Mouse (Mus musculus) neural tube, embryonic 11.5 days (tissue): Measurements from ENCODE around the gene Slc44a3. TPM values are rescaled to one million over a fixed set of nuclear protein-coding genes. Genes with fewer than 3 reads are reported as not detected.
A peak's percentile ranks its signal among the peaks of the same experiment; 100 is the strongest.

ENCODE experiments used
- ATAC-seq: fragments of 200-750 bp; cut with Nextera tagmentation; 2 replicates; pipeline ENCODE4 v1.8.0; 2017; ENCODE audit warnings: moderate number of reproducible peaks, mild to moderate bottlenecking, moderate TSS enrichment, moderate library complexity; ENCODE audit not compliant: insufficient read depth, low FRiP score, low TSS enrichment
- DNase-seq: peaks from one replicate; pipeline ENCODE4 v3.0.0-alpha.2; 2015; ENCODE audit warnings: low spot score
- H3K27ac ChIP-seq: fragments of 300-500 bp; sonication (generic); 2 replicates; pipeline ENCODE4 v1.5.1; 2014; ENCODE audit warnings: low read depth, mild to moderate bottlenecking, low read length
- H3K27me3 ChIP-seq: fragments of 300-500 bp; sonication (generic); 2 replicates; pipeline ENCODE4 v1.6.1; 2014; ENCODE audit warnings: mild to moderate bottlenecking, low read length, mixed read lengths; ENCODE audit not compliant: control insufficient read depth, insufficient read depth
- H3K36me3 ChIP-seq: fragments of 300-500 bp; sonication (generic); 2 replicates; pipeline ENCODE4 v1.6.1; 2014; ENCODE audit warnings: mild to moderate bottlenecking, low read length, moderate library complexity, mixed read lengths; ENCODE audit not compliant: control insufficient read depth, insufficient read depth
- H3K4me1 ChIP-seq: fragments of 300-500 bp; sonication (generic); 2 replicates; pipeline ENCODE4 v1.6.1; 2014; ENCODE audit warnings: low read length, mixed read lengths; ENCODE audit not compliant: control insufficient read depth, insufficient read depth
- H3K4me2 ChIP-seq: fragments of 300-500 bp; sonication (generic); 2 replicates; pipeline ENCODE4 v1.6.1; 2014; ENCODE audit warnings: low read depth, mild to moderate bottlenecking, moderate library complexity
- H3K4me3 ChIP-seq: fragments of 300-500 bp; sonication (generic); 2 replicates; pipeline ENCODE4 v1.5.1; 2014; ENCODE audit warnings: low read depth, low read length
- H3K9ac ChIP-seq: fragments of 300-500 bp; sonication (generic); 2 replicates; pipeline ENCODE4 v1.6.1; 2014; ENCODE audit warnings: mild to moderate bottlenecking, low read length
- H3K9me3 ChIP-seq: fragments of 300-500 bp; sonication (generic); 2 replicates; pipeline ENCODE4 v1.6.1; 2016; ENCODE audit warnings: low read length; ENCODE audit not compliant: control insufficient read depth
- WGBS: fragments of 180-500 bp; shearing (Covaris S2); extraction: QIAGEN DNeasy Blood & Tissue Kit; methylation state at CpG from one replicate; pipeline ENCODE4 v1.1.7; 2014; 5-methylcytosine and 5-hydroxymethylcytosine counted together
- polyA plus RNA-seq: library from polyadenylated mRNA; unstranded; fragments of >200 nt; fragmentation: Nextera tagmentation; extraction: Ambion mirVana; gene quantifications from 2 replicates; pipeline ENCODE4 v1.2.1, GENCODE M21; 2014

The Slc44a3 gene
- polyA plus RNA-seq, 1 experiment from 2014 or later: 0.31 TPM

DNA sequence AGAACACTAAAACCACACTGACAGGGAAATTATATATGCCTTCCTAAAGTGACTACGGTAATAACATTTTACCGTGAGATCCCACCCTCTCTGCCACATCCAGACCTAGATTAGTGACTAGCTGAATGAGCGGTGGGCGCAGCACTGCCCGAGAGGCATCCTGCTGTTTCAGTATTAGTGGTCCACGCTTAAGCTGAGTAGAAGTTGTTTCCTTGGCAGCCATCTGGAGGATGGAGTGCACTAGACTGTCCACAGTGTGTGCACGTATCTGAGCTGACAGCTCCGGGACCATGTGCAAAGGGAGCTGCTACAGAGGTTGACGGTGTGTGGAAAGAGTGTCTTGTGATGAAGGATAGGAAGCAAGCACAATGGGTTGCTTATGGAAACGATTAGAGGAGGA lies 66.4 kb downstream of the Slc44a3 start:
- 72% methylated on average over 10 of the region's 10 CpGs for WGBS
- H3K9ac ChIP-seq: no peak overlapping the region
- no peak overlapping the region for H3K4me3 ChIP-seq
- no peaks in the 10 kb centered on the region for H3K9me3 ChIP-seq
- ATAC-seq (peak; percentile 38), DNase-seq (no peak)
- H3K27ac ChIP-seq: no peak overlapping the region
- H3K36me3 ChIP-seq: no peaks in the 10 kb centered on the region
- no peaks in the 10 kb centered on the region for H3K27me3 ChIP-seq
- peaks cover 3% of the 10 kb centered on the region; the same call in 1 of the 2 replicates for H3K4me1 ChIP-seq
- no peak overlapping the region for H3K4me2 ChIP-seq

GRCm38 (mm10) chr3:121464733-121465305 lies 67.4 kb downstream of the Slc44a3 start:
- Histone ChIP-seq H3K9me3 (no peaks in the 10 kb centered on the region), H3K4me1 (peaks cover 3% of the 10 kb centered on the region; the same call in 1 of the 2 replicates), H3K36me3 (no peaks in the 10 kb centered on the region), H3K27me3 (no peaks in the 10 kb centered on the region), H3K9ac (no peak overlapping the region), H3K4me2 (no peak overlapping the region), H3K4me3 (no peak overlapping the region), H3K27ac (peak overlapping the region; percentile 60)
- ATAC-seq (no peak), DNase-seq (no peak)
- 45% methylated on average over 7 of the region's 7 CpGs for WGBS

DNA sequence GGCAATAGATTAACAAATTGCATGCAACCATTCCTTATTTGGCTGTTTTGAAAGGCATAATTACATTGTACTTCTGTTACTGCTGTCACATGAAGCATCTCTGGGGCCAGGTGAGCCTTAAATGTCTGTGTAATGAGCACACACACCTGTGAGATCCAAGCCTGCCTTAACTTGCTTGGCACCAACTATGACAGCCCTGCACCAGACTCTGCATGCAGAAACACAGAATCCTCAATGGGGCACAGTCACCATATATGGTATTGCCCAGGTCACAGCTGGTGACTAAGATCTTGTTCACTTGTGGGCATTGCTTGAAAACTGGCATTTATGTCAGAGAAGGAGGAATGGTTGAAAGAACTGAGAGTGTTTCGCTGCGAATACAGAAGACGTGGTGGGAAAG lies 69.4 kb downstream of the Slc44a3 start:
- 88% methylated on average over 3 of the region's 3 CpGs for WGBS
- Histone ChIP-seq H3K9me3 (no peaks in the 10 kb centered on the region), H3K36me3 (no peaks in the 10 kb centered on the region; the same call in 1 of the 2 replicates), H3K4me3 (no peak overlapping the region), H3K4me2 (no peak overlapping the region), H3K4me1 (no peaks in the 10 kb centered on the region), H3K27ac (no peak overlapping the region), H3K27me3 (no peaks in the 10 kb centered on the region), H3K9ac (no peak overlapping the region)
- no peak for ATAC-seq
- DNase-seq: no peak

GRCm38 (mm10) chr3:121461477-121461876 lies 70.7 kb downstream of the Slc44a3 start:
- no peaks in the 10 kb centered on the region for H3K27me3 ChIP-seq
- no peak overlapping the region for H3K4me3 ChIP-seq
- DNase-seq (no peak), ATAC-seq (no peak)
- no peaks in the 10 kb centered on the region for H3K9me3 ChIP-seq
- no peak overlapping the region for H3K4me2 ChIP-seq
- 95% methylated on average over 13 of the region's 13 CpGs for WGBS
- no peak overlapping the region for H3K27ac ChIP-seq
- no peaks in the 10 kb centered on the region for H3K4me1 ChIP-seq
- no peak overlapping the region for H3K9ac ChIP-seq
- H3K36me3 ChIP-seq: peaks cover 4% of the 10 kb centered on the region; the same call in 1 of the 2 replicates

DNA sequence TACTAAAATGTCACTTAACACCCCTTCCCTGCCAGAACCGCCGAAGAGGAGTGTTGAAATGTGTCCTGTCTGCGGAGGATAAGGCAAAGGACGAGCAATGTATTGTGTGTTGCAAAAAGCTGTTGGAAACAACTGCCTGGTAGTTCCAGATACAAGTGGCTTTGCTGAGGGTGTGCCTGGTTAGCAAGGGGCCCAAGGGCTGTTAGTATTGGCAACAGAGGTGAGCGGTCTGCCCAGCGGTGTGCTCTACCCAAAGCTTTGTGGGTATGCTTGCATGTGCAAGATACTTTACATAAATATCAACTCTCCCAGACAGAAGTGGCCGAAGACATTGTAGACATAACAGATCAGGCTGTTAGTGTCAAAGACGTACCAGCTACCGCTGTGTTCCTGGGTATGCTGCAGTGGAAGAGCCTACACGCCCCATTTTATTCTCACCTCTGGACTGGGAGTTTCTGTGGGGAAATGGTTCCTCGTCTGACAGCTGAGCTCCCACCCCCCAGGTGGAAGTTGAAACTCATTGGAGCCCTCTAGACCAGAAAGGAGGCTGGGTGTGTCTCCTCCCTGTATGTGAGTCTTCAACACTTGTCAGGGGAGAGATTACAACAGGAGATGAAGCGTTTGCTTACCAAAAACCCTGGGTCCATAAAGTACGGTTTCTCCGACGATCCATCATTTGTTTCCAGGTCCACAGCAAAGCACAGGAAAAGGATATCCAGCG lies 71.6 kb downstream of the Slc44a3 start:
- no peak overlapping the region for H3K4me2 ChIP-seq
- no peaks in the 10 kb centered on the region for H3K9me3 ChIP-seq
- no peak overlapping the region for H3K27ac ChIP-seq
- H3K4me3 ChIP-seq: no peak overlapping the region
- DNase-seq (no peak), ATAC-seq (no peak)
- H3K4me1 ChIP-seq: no peaks in the 10 kb centered on the region
- H3K9ac ChIP-seq: no peak overlapping the region
- peaks cover 12% of the 10 kb centered on the region for H3K36me3 ChIP-seq
- 89% methylated on average over 16 of the region's 16 CpGs for WGBS
- no peaks in the 10 kb centered on the region for H3K27me3 ChIP-seq

DNA sequence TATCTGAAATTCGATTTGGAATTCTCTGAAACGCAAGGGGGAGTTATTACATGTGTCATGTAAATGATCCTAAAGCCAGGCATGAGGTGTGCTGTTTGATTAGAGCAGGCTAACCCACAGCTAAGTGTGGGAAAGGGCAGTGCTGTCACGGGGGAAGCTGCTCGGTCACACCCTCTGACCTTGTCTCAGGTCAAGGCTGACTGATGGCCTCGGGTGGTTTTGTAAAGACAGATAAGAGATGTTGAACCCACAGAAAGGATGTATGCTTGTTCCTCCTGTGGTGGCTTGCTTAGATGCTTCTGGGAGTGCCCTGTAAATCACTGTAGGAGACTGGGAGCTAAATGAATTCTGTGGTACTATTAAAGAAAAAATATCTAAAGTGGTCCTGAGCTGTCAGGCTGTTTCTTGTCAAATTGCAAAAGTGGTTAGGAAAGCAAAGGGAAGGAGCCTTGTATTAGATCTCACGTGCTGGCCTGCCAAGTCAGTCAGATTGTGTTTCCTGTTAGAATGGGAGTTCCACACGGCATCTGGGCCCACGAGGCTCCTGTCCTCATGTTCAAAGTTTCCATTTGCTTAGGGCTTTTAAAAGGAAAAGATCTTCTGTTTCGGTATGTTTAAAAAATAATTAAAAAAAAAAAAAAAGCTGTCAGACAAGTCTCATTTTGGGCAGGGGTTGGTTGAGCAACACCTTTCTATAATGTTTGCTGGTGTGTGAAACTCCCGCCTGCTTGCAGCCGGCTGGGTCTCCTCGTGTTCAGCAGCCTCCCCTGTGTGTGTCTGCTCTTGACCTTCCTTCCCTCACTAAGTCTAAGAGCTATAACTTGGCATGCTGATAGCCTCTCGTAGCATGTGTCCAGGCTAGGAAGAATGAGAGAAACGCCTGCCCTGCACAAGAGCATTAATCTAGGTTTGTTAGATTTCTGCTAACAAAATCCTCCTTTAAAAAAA lies 73.4 kb downstream of the Slc44a3 start:
- DNase-seq: no peak
- Histone ChIP-seq H3K4me2 (no peak overlapping the region), H3K4me3 (no peak overlapping the region), H3K36me3 (peaks cover 17% of the 10 kb centered on the region), H3K9ac (no peak overlapping the region), H3K9me3 (no peaks in the 10 kb centered on the region), H3K27me3 (no peaks in the 10 kb centered on the region), H3K27ac (no peak overlapping the region), H3K4me1 (no peaks in the 10 kb centered on the region)
- no peak for ATAC-seq
- WGBS: 83% methylated on average over 14 of the region's 14 CpGs

DNA sequence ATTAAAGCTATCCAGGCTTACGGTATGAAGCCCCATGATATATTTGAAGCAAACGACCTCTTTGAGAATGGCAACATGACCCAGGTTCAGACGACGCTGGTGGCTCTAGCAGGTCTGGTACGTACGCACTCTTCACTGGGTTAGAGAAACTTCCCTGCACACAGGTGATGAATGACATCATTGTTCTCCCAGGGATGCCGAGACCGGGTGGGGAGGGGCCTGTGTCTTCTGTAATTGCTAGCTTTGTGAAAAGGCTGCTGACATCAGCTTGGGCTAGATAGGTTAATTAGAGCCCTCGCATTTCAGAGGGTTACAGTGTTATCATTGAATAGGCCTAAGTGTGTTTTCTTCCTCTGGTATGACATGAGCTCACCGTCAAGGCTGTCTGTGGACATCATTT lies 80.8 kb downstream of the Slc44a3 start:
- WGBS: 85% methylated on average over 10 of the region's 10 CpGs
- Histone ChIP-seq H3K4me1 (peaks cover 11% of the 10 kb centered on the region), H3K27me3 (no peaks in the 10 kb centered on the region), H3K4me3 (no peak overlapping the region), H3K9ac (no peak overlapping the region), H3K27ac (no peak overlapping the region), H3K9me3 (no peaks in the 10 kb centered on the region), H3K36me3 (peaks cover 18% of the 10 kb centered on the region), H3K4me2 (no peak overlapping the region)
- no peak for ATAC-seq
- DNase-seq: no peak

DNA sequence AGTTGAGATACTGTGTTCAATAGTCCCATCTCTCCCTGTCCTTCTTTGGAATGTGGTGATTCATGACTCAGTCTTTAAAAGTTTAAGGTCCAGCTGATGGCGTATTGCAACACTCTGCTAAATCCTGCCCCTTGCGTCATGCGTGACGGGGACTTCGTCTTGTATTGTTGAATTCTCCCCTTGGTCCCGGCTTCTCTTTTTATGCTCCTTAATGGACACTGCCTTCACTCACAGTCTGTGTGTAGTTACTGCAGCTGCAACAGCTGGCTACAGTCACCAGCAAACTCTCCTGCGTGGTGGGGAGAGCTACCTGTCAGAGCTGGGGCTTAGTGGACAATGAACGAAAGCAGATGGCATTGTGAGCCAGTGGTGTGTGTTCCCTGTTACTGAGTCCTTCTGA lies 82.7 kb downstream of the Slc44a3 start:
- H3K9me3 ChIP-seq: peaks cover 3% of the 10 kb centered on the region; the same call in 1 of the 2 replicates
- no peak overlapping the region for H3K4me3 ChIP-seq
- H3K27ac ChIP-seq: no peak overlapping the region
- no peak overlapping the region for H3K4me2 ChIP-seq
- no peak overlapping the region for H3K9ac ChIP-seq
- no peak for DNase-seq
- 81% methylated on average over 8 of the region's 8 CpGs for whole genome bisulfite sequencing
- no peaks in the 10 kb centered on the region for H3K27me3 ChIP-seq
- ATAC-seq: no peak
- peaks cover 10% of the 10 kb centered on the region for H3K36me3 ChIP-seq
- H3K4me1 ChIP-seq: peaks cover 11% of the 10 kb centered on the region
